Mouse (Mus musculus): ENCODE data around the gene Wnt16.

Gene Wnt16

GRCm38 (mm10) chr6:22325364-22326072, 37.5 kb downstream of the Wnt16 start:
- DNase-seq (ENCODE audit: low read depth, low spot score), result peak; percentile 71

- DNase-seq (ENCODE audit: low read depth, low spot score), result no peak
These were observed 38.3 kb downstream of the Wnt16 start for GRCm38 (mm10) chr6:22326289-22326688.

GRCm38 (mm10) chr6:22327091-22327490, 39.1 kb downstream of the Wnt16 start:
- no peak for DNase-seq (ENCODE audit: low read depth, low spot score)

- no peak for DNase-seq (ENCODE audit: low read depth, low spot score)
These were observed 39.9 kb downstream of the Wnt16 start for GRCm38 (mm10) chr6:22327931-22328330.

- DNase-seq (ENCODE audit: low read depth, low spot score), result peak; percentile 78
These were observed 42.3 kb downstream of the Wnt16 start for GRCm38 (mm10) chr6:22330169-22330960.

GRCm38 (mm10) chr6:22332548-22332947, 44.5 kb downstream of the Wnt16 start:
- DNase-seq (ENCODE audit: low read depth, low spot score), result no peak

- DNase-seq (ENCODE audit: low read depth, low spot score), result no peak
These were observed 51.9 kb downstream of the Wnt16 start for GRCm38 (mm10) chr6:22339763-22340542.

GRCm38 (mm10) chr6:22340779-22341178, 52.8 kb downstream of the Wnt16 start:
- no peak for DNase-seq (ENCODE audit: low read depth, low spot score)

GRCm38 (mm10) chr6:22343292-22343691, 55.3 kb downstream of the Wnt16 start:
- DNase-seq (ENCODE audit: low read depth, low spot score), result no peak

- DNase-seq (ENCODE audit: low read depth, low spot score), result no peak
These were observed 55.7 kb downstream of the Wnt16 start for GRCm38 (mm10) chr6:22343706-22344105.

GRCm38 (mm10) chr6:22344443-22344842, 56.4 kb downstream of the Wnt16 start:
- no peak for DNase-seq (ENCODE audit: low read depth, low spot score)

GRCm38 (mm10) chr6:22347132-22347902, 59.3 kb downstream of the Wnt16 start:
- DNase-seq (ENCODE audit: low read depth, low spot score), result no peak
